Mouse (Mus musculus): ENCODE data around the gene Ptprt. TPM values are rescaled to one million over a fixed set of nuclear protein-coding genes. Genes with fewer than 3 reads are reported as not detected.

The Ptprt gene
- total and polyA plus RNA-seq, 2 experiments from 2014 or later = 15.7 to 68.3 TPM

DNA sequence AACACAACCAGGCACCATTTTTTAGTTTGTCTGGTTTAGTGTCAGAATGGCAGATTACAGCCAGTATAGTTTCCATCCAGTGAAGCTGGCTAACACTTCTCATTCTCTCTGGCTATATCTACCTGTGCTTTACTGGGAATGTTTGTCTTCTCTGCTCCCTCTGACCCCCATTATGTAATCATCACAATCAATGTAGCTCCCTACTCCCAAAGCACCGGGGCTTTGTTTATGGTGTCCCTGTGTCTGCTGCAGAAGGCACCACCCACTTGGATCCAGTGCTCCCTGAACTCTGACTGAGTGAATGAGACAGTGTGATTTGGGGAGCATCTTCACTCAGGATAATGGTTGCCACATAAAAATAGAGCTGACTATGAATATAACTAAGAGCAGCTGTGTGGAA lies 217.8 kb downstream of the Ptprt start:
- no peak for TF ChIP-seq CTCF (IDR thresholded peaks at IDR 0.05; ENCODE audit: low read depth)
- no peaks in the 10 kb centered on the region for H3K9me3 ChIP-seq (ENCODE audit: low read length)
- whole genome bisulfite sequencing = 68% methylated on average over 1 of the region's 1 CpGs

DNA sequence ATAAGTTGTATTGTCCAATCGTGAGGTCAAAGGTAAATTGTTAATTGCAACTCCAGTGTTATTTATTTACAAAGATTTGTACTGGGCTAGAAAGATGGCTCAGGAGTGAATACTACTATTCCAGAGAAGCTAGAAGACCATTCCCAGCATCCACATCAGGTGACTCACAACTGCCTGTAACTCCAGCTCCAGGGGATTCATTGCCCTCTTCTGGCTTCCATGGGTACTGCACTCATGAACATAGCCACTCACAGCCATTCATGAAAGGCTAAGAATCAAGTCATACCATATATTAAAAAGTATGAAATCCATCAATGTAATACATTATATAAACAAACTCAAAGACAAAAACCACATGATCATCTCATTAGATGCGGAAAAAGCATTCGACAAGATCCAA lies 224.3 kb downstream of the Ptprt start:
- H3K36me3 ChIP-seq (ENCODE audit: insufficient read depth, low read length) = no peaks in the 10 kb centered on the region
- no peak for DNase-seq (ENCODE audit: low spot score)
- no peak overlapping the region for H3K9ac ChIP-seq (replicated peaks; ENCODE audit: low read length)
- WGBS = 97% methylated on average over 3 of the region's 3 CpGs
- no peak overlapping the region for H3K4me2 ChIP-seq (ENCODE audit: low read depth, low read length)
- H3K27me3 ChIP-seq (ENCODE audit: insufficient read depth, low read length) = no peaks in the 10 kb centered on the region
- no peaks in the 10 kb centered on the region for H3K4me1 ChIP-seq (ENCODE audit: insufficient read depth, low read length)
- H3K9me3 ChIP-seq (ENCODE audit: low read length) = no peaks in the 10 kb centered on the region
- H3K4me3 ChIP-seq (ENCODE audit: low read length) = no peak overlapping the region
- no peak overlapping the region for H3K27ac ChIP-seq
- no peak for ATAC-seq
- TF ChIP-seq CTCF (IDR thresholded peaks at IDR 0.05; ENCODE audit: low read depth) = peak; percentile 24

More for the DNA sequence above, 217.8 kb downstream of the Ptprt start:
- ATAC-seq (no peak), DNase-seq (ENCODE audit: low spot score) (no peak)
- Histone ChIP-seq H3K9ac (replicated peaks; ENCODE audit: low read length) (no peak overlapping the region), H3K27me3 (ENCODE audit: insufficient read depth, low read length) (no peaks in the 10 kb centered on the region), H3K4me2 (ENCODE audit: low read depth, low read length) (no peak overlapping the region), H3K4me1 (ENCODE audit: insufficient read depth, low read length) (no peaks in the 10 kb centered on the region), H3K36me3 (ENCODE audit: insufficient read depth, low read length) (no peaks in the 10 kb centered on the region), H3K4me3 (ENCODE audit: low read length) (no peak overlapping the region), H3K27ac (no peak overlapping the region)

DNA sequence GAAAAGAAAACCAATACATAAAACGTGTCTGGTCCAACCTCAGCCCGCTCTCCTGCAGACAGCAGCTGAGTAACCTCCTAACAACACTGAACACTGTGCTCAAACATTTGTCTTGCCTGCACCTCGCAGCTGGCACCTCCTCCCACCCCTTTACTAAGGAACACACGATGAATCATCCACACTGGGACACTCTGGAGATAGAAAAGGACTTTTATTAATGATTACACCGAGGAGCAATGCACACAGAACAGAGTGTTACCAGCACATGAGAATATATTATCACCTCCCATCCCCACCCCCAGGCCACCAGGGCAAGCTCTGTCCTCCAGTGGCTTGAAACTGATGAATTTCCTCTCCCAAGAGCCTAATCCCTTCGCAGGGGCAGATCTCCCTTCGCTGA lies 230.8 kb downstream of the Ptprt start:
- H3K27me3 ChIP-seq (ENCODE audit: insufficient read depth, low read length) = no peaks in the 10 kb centered on the region
- no peak overlapping the region for H3K4me3 ChIP-seq (ENCODE audit: low read length)
- H3K27ac ChIP-seq = no peak overlapping the region
- no peak overlapping the region for H3K9ac ChIP-seq (replicated peaks; ENCODE audit: low read length)
- WGBS = 61% methylated on average over 7 of the region's 7 CpGs
- H3K4me2 ChIP-seq (ENCODE audit: low read depth, low read length) = no peak overlapping the region
- ATAC-seq = no peak
- H3K36me3 ChIP-seq (ENCODE audit: insufficient read depth, low read length) = no peaks in the 10 kb centered on the region
- no peaks in the 10 kb centered on the region for H3K4me1 ChIP-seq (ENCODE audit: insufficient read depth, low read length)
- no peaks in the 10 kb centered on the region for H3K9me3 ChIP-seq (ENCODE audit: low read length)
- no peak for DNase-seq (ENCODE audit: low spot score)
- TF ChIP-seq CTCF (IDR thresholded peaks at IDR 0.05; ENCODE audit: low read depth) = no peak

- Histone ChIP-seq H3K9me3 (ENCODE audit: low read length) (no peaks in the 10 kb centered on the region), H3K4me1 (ENCODE audit: insufficient read depth, low read length) (no peaks in the 10 kb centered on the region), H3K27ac (no peak overlapping the region), H3K9ac (replicated peaks; ENCODE audit: low read length) (no peak overlapping the region), H3K27me3 (ENCODE audit: insufficient read depth, low read length) (no peaks in the 10 kb centered on the region), H3K4me2 (ENCODE audit: low read depth, low read length) (no peak overlapping the region), H3K4me3 (ENCODE audit: low read length) (no peak overlapping the region), H3K36me3 (ENCODE audit: insufficient read depth, low read length) (no peaks in the 10 kb centered on the region)
- 44% methylated on average over 8 of the region's 8 CpGs for WGBS
- DNase-seq (ENCODE audit: low spot score) = peak; percentile 46
- 0 out of 2 replicates have a peak, but pooled peaks have one; percentile 29 for ATAC-seq
- TF ChIP-seq CTCF (IDR thresholded peaks at IDR 0.05; ENCODE audit: low read depth) = no peak
Observed at GRCm38 (mm10) chr2:162426114-162426513, 234.8 kb downstream of the Ptprt start.

DNA sequence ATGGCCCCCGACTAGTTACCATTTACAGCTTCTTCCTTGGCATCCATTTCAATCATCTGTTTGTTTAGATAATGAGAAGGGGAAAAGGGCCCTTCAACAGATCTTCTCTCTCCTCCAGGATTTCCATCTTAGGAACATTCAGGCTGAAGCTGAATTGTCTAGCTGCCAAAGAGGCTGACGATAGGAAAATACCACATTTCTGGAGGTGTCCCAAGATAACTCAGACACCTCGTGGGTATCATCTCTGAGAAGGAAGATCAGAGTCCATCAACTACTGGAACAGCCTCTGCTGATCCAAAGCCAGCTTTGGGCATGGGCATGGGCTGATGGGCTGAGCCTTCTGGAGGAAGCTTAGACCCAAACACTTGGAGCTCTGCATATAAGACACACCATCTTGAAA lies 242.8 kb downstream of the Ptprt start:
- H3K4me2 ChIP-seq (ENCODE audit: low read depth, low read length) = no peak overlapping the region
- no peak overlapping the region for H3K4me3 ChIP-seq (ENCODE audit: low read length)
- H3K9me3 ChIP-seq (ENCODE audit: low read length) = no peaks in the 10 kb centered on the region
- no peak overlapping the region for H3K9ac ChIP-seq (replicated peaks; ENCODE audit: low read length)
- H3K36me3 ChIP-seq (ENCODE audit: insufficient read depth, low read length) = no peaks in the 10 kb centered on the region
- no peaks in the 10 kb centered on the region for H3K27me3 ChIP-seq (ENCODE audit: insufficient read depth, low read length)
- DNase-seq (ENCODE audit: low spot score) (no peak), ATAC-seq (no peak)
- H3K4me1 ChIP-seq (ENCODE audit: insufficient read depth, low read length) = no peaks in the 10 kb centered on the region
- WGBS = 69% methylated on average over 3 of the region's 3 CpGs
- no peak for TF ChIP-seq CTCF (IDR thresholded peaks at IDR 0.05; ENCODE audit: low read depth)
- H3K27ac ChIP-seq = no peak overlapping the region

GRCm38 (mm10) chr2:162413073-162413812 lies 247.7 kb downstream of the Ptprt start:
- H3K9me3 ChIP-seq (ENCODE audit: low read length) = no peaks in the 10 kb centered on the region
- peak; percentile 51 for DNase-seq (ENCODE audit: low spot score)
- H3K9ac ChIP-seq (replicated peaks; ENCODE audit: low read length) = no peak overlapping the region
- H3K4me3 ChIP-seq (ENCODE audit: low read length) = no peak overlapping the region
- peak; percentile 84 for ATAC-seq
- no peaks in the 10 kb centered on the region for H3K27me3 ChIP-seq (ENCODE audit: insufficient read depth, low read length)
- peak overlapping the region; percentile 32; the same call in 1 of the 2 replicates for H3K27ac ChIP-seq
- H3K4me2 ChIP-seq (ENCODE audit: low read depth, low read length) = no peak overlapping the region
- 0 out of 2 replicates have a peak, but pooled peaks cover 7% of the 10 kb centered on the region for H3K4me1 ChIP-seq (ENCODE audit: insufficient read depth, low read length)
- no peaks in the 10 kb centered on the region for H3K36me3 ChIP-seq (ENCODE audit: insufficient read depth, low read length)
- WGBS = 36% methylated on average over 5 of the region's 5 CpGs
- no peak for TF ChIP-seq CTCF (IDR thresholded peaks at IDR 0.05; ENCODE audit: low read depth)

- Histone ChIP-seq H3K9ac (replicated peaks; ENCODE audit: low read length) (no peak overlapping the region), H3K9me3 (ENCODE audit: low read length) (no peaks in the 10 kb centered on the region), H3K4me3 (ENCODE audit: low read length) (no peak overlapping the region), H3K4me1 (ENCODE audit: insufficient read depth, low read length) (0 out of 2 replicates have a peak, but pooled peaks cover 7% of the 10 kb centered on the region), H3K27ac (no peak overlapping the region), H3K27me3 (ENCODE audit: insufficient read depth, low read length) (no peaks in the 10 kb centered on the region), H3K4me2 (ENCODE audit: low read depth, low read length) (no peak overlapping the region), H3K36me3 (ENCODE audit: insufficient read depth, low read length) (no peaks in the 10 kb centered on the region)
- no peak for TF ChIP-seq CTCF (IDR thresholded peaks at IDR 0.05; ENCODE audit: low read depth)
- 31% methylated on average over 4 of the region's 4 CpGs for WGBS
- peak; percentile 74 for DNase-seq (ENCODE audit: low spot score)
- peak; percentile 61; the same call in 1 of the 2 replicates for ATAC-seq
Observed at GRCm38 (mm10) chr2:162411014-162411413, 249.9 kb downstream of the Ptprt start.
